Mouse (Mus musculus) lung, embryonic 14.5 days (tissue): ENCODE data around the gene Thegl. TPM values are rescaled to one million over a fixed set of nuclear protein-coding genes. Genes with fewer than 3 reads are reported as not detected.
"Not testable (repeated sequence)": the region's sequence is repeated elsewhere in the genome, so short reads cannot be mapped to it uniquely, and the experiment has no call there.

ENCODE experiments used
- ATAC-seq: fragments of 200-750 bp; cut with Nextera tagmentation; 2 replicates; pipeline ENCODE4 v1.8.0; 2017; ENCODE audit warnings: mild to moderate bottlenecking, moderate TSS enrichment, moderate library complexity; ENCODE audit not compliant: insufficient read depth
- DNase-seq: peaks from one replicate; pipeline ENCODE4 v3.0.0-alpha.2; 2015
- H3K27ac ChIP-seq: fragments of 300-500 bp; sonication (generic); 2 replicates; pipeline ENCODE4 v1.5.1; 2014; ENCODE audit warnings: low read depth, mild to moderate bottlenecking, moderate library complexity
- H3K27me3 ChIP-seq: fragments of 300-500 bp; sonication (generic); 2 replicates; pipeline ENCODE4 v1.6.1; 2014; ENCODE audit warnings: low read length, control low read depth; ENCODE audit not compliant: insufficient read depth
- H3K36me3 ChIP-seq: fragments of 300-500 bp; sonication (generic); 2 replicates; pipeline ENCODE4 v1.6.1; 2014; ENCODE audit warnings: control low read depth; ENCODE audit not compliant: insufficient read depth
- H3K4me1 ChIP-seq: fragments of 300-500 bp; sonication (generic); 2 replicates; pipeline ENCODE4 v1.6.1; 2014; ENCODE audit warnings: antibody characterized with exemption, control low read depth; ENCODE audit not compliant: insufficient read depth
- H3K4me2 ChIP-seq: fragments of 300-500 bp; sonication (generic); 2 replicates; pipeline ENCODE4 v1.6.1; 2014; ENCODE audit warnings: mild to moderate bottlenecking
- H3K4me3 ChIP-seq: fragments of 300-500 bp; sonication (generic); 2 replicates; pipeline ENCODE4 v1.5.1; 2014; ENCODE audit warnings: low read depth, low read length
- H3K9ac ChIP-seq: fragments of 300-500 bp; sonication (generic); 2 replicates; pipeline ENCODE4 v1.6.1; 2014
- H3K9me3 ChIP-seq: fragments of 300-500 bp; sonication (generic); 2 replicates; pipeline ENCODE4 v1.6.1; 2016; ENCODE audit warnings: low read depth, low read length, control low read depth
- CTCF ChIP-seq: IDR thresholded peaks from 2 replicates; pipeline ENCODE4 v1.5.1; 2016; ENCODE audit warnings: antibody characterized with exemption, low read depth
- WGBS: fragments of 180-500 bp; shearing (Covaris S2); extraction: QIAGEN DNeasy Blood & Tissue Kit; methylation state at CpG from one replicate; pipeline ENCODE4 v1.1.7; 2014; 5-methylcytosine and 5-hydroxymethylcytosine counted together
- polyA plus RNA-seq: library from polyadenylated mRNA; unstranded; fragments of >200 nt; fragmentation: Nextera tagmentation; extraction: Ambion mirVana; gene quantifications from 2 replicates; pipeline ENCODE4 v1.2.1, GENCODE M21; 2014

Thegl gene
- polyA plus RNA-seq, 1 experiment from 2014 or later: 0.30 TPM

GRCm38 (mm10) chr5:77011082-77011481 is 4.7 kb upstream of the Thegl start:
- no peak overlapping the region for H3K4me3 ChIP-seq
- H3K4me1 ChIP-seq: no peaks in the 10 kb centered on the region
- no peaks in the 10 kb centered on the region for H3K9me3 ChIP-seq
- no peak overlapping the region for H3K9ac ChIP-seq
- no peak for TF ChIP-seq CTCF
- no peaks in the 10 kb centered on the region for H3K36me3 ChIP-seq
- H3K4me2 ChIP-seq: no peak overlapping the region
- no peak for ATAC-seq
- no peaks in the 10 kb centered on the region for H3K27me3 ChIP-seq
- 55% methylated on average over 3 of the region's 3 CpGs for WGBS
- H3K27ac ChIP-seq: no peak overlapping the region
- DNase-seq: no peak

- TF ChIP-seq CTCF: no peak
- H3K4me3 ChIP-seq: no peak overlapping the region
- no peak overlapping the region for H3K4me2 ChIP-seq
- H3K9ac ChIP-seq: no peak overlapping the region
- no peaks in the 10 kb centered on the region for H3K4me1 ChIP-seq
- no peaks in the 10 kb centered on the region for H3K36me3 ChIP-seq
- no peaks in the 10 kb centered on the region for H3K9me3 ChIP-seq
- DNase-seq: peak; percentile 4
- no peak overlapping the region for H3K27ac ChIP-seq
- ATAC-seq: no peak
- WGBS: 56% methylated on average over 3 of the region's 3 CpGs
- H3K27me3 ChIP-seq: no peaks in the 10 kb centered on the region
Measured at GRCm38 (mm10) chr5:77013171-77013570, 2.7 kb upstream of the Thegl start.

GRCm38 (mm10) chr5:77028034-77028433 is 12.2 kb downstream of the Thegl start:
- no peak for TF ChIP-seq CTCF
- no peaks in the 10 kb centered on the region for H3K9me3 ChIP-seq
- no peaks in the 10 kb centered on the region for H3K36me3 ChIP-seq
- whole genome bisulfite sequencing: 74% methylated on average over 3 of the region's 3 CpGs
- no peak for ATAC-seq
- no peaks in the 10 kb centered on the region for H3K4me1 ChIP-seq
- no peak for DNase-seq
- H3K27me3 ChIP-seq: no peaks in the 10 kb centered on the region
- no peak overlapping the region for H3K4me2 ChIP-seq
- H3K9ac ChIP-seq: no peak overlapping the region
- H3K4me3 ChIP-seq: no peak overlapping the region
- H3K27ac ChIP-seq: no peak overlapping the region

- peak; percentile 61 for TF ChIP-seq CTCF
- WGBS: 70% methylated on average over 5 of the region's 5 CpGs
- H3K4me1 ChIP-seq: no peaks in the 10 kb centered on the region
- no peaks in the 10 kb centered on the region for H3K9me3 ChIP-seq
- no peak overlapping the region for H3K27ac ChIP-seq
- H3K27me3 ChIP-seq: no peaks in the 10 kb centered on the region
- H3K36me3 ChIP-seq: no peaks in the 10 kb centered on the region
- ATAC-seq (no peak), DNase-seq (peak; percentile 70)
- H3K4me3 ChIP-seq: no peak overlapping the region
- H3K9ac ChIP-seq: no peak overlapping the region
- no peak overlapping the region for H3K4me2 ChIP-seq
Measured at GRCm38 (mm10) chr5:77029735-77030134, 13.9 kb downstream of the Thegl start.

- not testable (repeated sequence) for H3K4me1 ChIP-seq, H3K4me2 ChIP-seq, H3K36me3 ChIP-seq, ATAC-seq, DNase-seq, H3K9me3 ChIP-seq, H3K27ac ChIP-seq, H3K27me3 ChIP-seq, H3K9ac ChIP-seq, H3K4me3 ChIP-seq
Measured at GRCm38 (mm10) chr5:77035101-77035500, 19.3 kb downstream of the Thegl start.

GRCm38 (mm10) chr5:77038451-77038850 is 22.6 kb downstream of the Thegl start:
- 87% methylated on average over 10 of the region's 10 CpGs for whole genome bisulfite sequencing

GRCm38 (mm10) chr5:77039391-77039790 is 23.6 kb downstream of the Thegl start:
- TF ChIP-seq CTCF: no peak
- Histone ChIP-seq H3K36me3 (no peaks in the 10 kb centered on the region), H3K27me3 (no peaks in the 10 kb centered on the region), H3K4me1 (no peaks in the 10 kb centered on the region), H3K4me2 (no peak overlapping the region), H3K27ac (no peak overlapping the region), H3K4me3 (no peak overlapping the region), H3K9me3 (no peaks in the 10 kb centered on the region), H3K9ac (no peak overlapping the region)
- ATAC-seq (no peak), DNase-seq (no peak)

More at GRCm38 (mm10) chr5:77038451-77038850, 22.6 kb downstream of the Thegl start:
- ATAC-seq: no peak
- H3K27ac ChIP-seq: no peak overlapping the region
- no peaks in the 10 kb centered on the region for H3K9me3 ChIP-seq
- DNase-seq: no peak
- no peaks in the 10 kb centered on the region for H3K27me3 ChIP-seq
- H3K9ac ChIP-seq: no peak overlapping the region
- H3K4me1 ChIP-seq: no peaks in the 10 kb centered on the region
- H3K36me3 ChIP-seq: no peaks in the 10 kb centered on the region
- H3K4me2 ChIP-seq: no peak overlapping the region
- H3K4me3 ChIP-seq: no peak overlapping the region
- TF ChIP-seq CTCF: no peak

GRCm38 (mm10) chr5:77044362-77044761 is 28.5 kb downstream of the Thegl start:
- Histone ChIP-seq H3K4me1 (no peaks in the 10 kb centered on the region), H3K27me3 (no peaks in the 10 kb centered on the region), H3K36me3 (no peaks in the 10 kb centered on the region), H3K4me2 (no peak overlapping the region), H3K27ac (no peak overlapping the region), H3K4me3 (no peak overlapping the region), H3K9me3 (no peaks in the 10 kb centered on the region), H3K9ac (no peak overlapping the region)
- DNase-seq: no peak
- TF ChIP-seq CTCF: no peak
- 63% methylated on average over 5 of the region's 5 CpGs for WGBS
- no peak for ATAC-seq
